Mouse (Mus musculus) intestine, embryonic 16.5 days (tissue): Measurements from ENCODE around the gene Esrrg. TPM values are rescaled to one million over a fixed set of nuclear protein-coding genes. Genes with fewer than 3 reads are reported as not detected.
A peak's percentile ranks its signal among the peaks of the same experiment; 100 is the strongest.

Experiments used
- ATAC-seq: fragments of 200-750 bp; cut with Nextera tagmentation; 2 replicates; pipeline ENCODE4 v1.8.0; 2017; ENCODE audit warnings: moderate TSS enrichment, moderate library complexity
- H3K27ac ChIP-seq: fragments of 300-500 bp; sonication (generic); 2 replicates; pipeline ENCODE4 v1.5.1; 2014; ENCODE audit warnings: mild to moderate bottlenecking, low read length
- H3K27me3 ChIP-seq: fragments of 300-500 bp; sonication (generic); replicated peaks from 2 replicates; pipeline ENCODE4 v1.6.1; 2014; ENCODE audit warnings: low read length, control low read depth, mixed read lengths; ENCODE audit not compliant: control insufficient read depth, insufficient read depth
- H3K36me3 ChIP-seq: fragments of 300-500 bp; sonication (generic); 2 replicates; pipeline ENCODE4 v1.6.1; 2014; ENCODE audit warnings: low read length, control low read depth; ENCODE audit not compliant: control insufficient read depth, insufficient read depth
- H3K4me1 ChIP-seq: fragments of 300-500 bp; sonication (generic); 2 replicates; pipeline ENCODE4 v1.6.1; 2014; ENCODE audit warnings: low read length, control low read depth, mixed read lengths; ENCODE audit not compliant: control insufficient read depth, insufficient read depth
- H3K4me2 ChIP-seq: fragments of 300-500 bp; sonication (generic); 2 replicates; pipeline ENCODE4 v1.6.1; 2014; ENCODE audit warnings: low read depth, low read length, control low read depth
- H3K4me3 ChIP-seq: fragments of 300-500 bp; sonication (generic); 2 replicates; pipeline ENCODE4 v1.5.1; 2014; ENCODE audit warnings: mild to moderate bottlenecking, low read length
- H3K9ac ChIP-seq: fragments of 300-500 bp; sonication (generic); 2 replicates; pipeline ENCODE4 v1.6.1; 2014; ENCODE audit warnings: low read depth, low read length
- H3K9me3 ChIP-seq: fragments of 300-500 bp; sonication (generic); 2 replicates; pipeline ENCODE4 v1.6.1; 2016; ENCODE audit warnings: low read length, control low read depth; ENCODE audit not compliant: control insufficient read depth
- WGBS: fragments of 180-500 bp; shearing (Covaris S2); extraction: QIAGEN DNeasy Blood & Tissue Kit; methylation state at CpG from one replicate; pipeline ENCODE4 v1.1.7; 2014; 5-methylcytosine and 5-hydroxymethylcytosine counted together
- polyA plus RNA-seq: library from polyadenylated mRNA; unstranded; fragments of >200 nt; fragmentation: Nextera tagmentation; extraction: Ambion mirVana; gene quantifications from 2 replicates; pipeline ENCODE4 v1.2.1, GENCODE M21; 2015

Gene Esrrg
- polyA plus RNA-seq, 1 experiment from 2014 or later: 3.6 TPM

GRCm38 (mm10) chr1:187910718-187911117 lies 302.1 kb downstream of the Esrrg start:
- H3K27me3 ChIP-seq: no peaks in the 10 kb centered on the region
- H3K4me2 ChIP-seq: no peak overlapping the region
- H3K27ac ChIP-seq: no peak overlapping the region
- H3K9ac ChIP-seq: no peak overlapping the region
- ATAC-seq: peak; percentile 56
- H3K4me3 ChIP-seq: no peak overlapping the region
- 75% methylated on average over 7 of the region's 7 CpGs for WGBS
- H3K36me3 ChIP-seq: no peaks in the 10 kb centered on the region
- H3K9me3 ChIP-seq: no peaks in the 10 kb centered on the region
- H3K4me1 ChIP-seq: no peaks in the 10 kb centered on the region; the same call in 1 of the 2 replicates

- 83% methylated on average over 6 of the region's 6 CpGs for WGBS
- H3K4me1 ChIP-seq: no peaks in the 10 kb centered on the region; the same call in 1 of the 2 replicates
- H3K4me2 ChIP-seq: no peak overlapping the region
- H3K9ac ChIP-seq: no peak overlapping the region
- H3K4me3 ChIP-seq: no peak overlapping the region
- no peak overlapping the region for H3K27ac ChIP-seq
- no peak for ATAC-seq
- no peaks in the 10 kb centered on the region for H3K9me3 ChIP-seq
- no peaks in the 10 kb centered on the region for H3K36me3 ChIP-seq
- no peaks in the 10 kb centered on the region for H3K27me3 ChIP-seq
Observed at GRCm38 (mm10) chr1:187911201-187911600, 302.6 kb downstream of the Esrrg start.

GRCm38 (mm10) chr1:187918303-187918702 lies 309.7 kb downstream of the Esrrg start:
- H3K4me2 ChIP-seq: no peak overlapping the region
- no peaks in the 10 kb centered on the region for H3K27me3 ChIP-seq
- no peak overlapping the region for H3K4me3 ChIP-seq
- H3K9ac ChIP-seq: no peak overlapping the region
- WGBS: 85% methylated on average over 6 of the region's 6 CpGs
- no peak for ATAC-seq
- no peaks in the 10 kb centered on the region for H3K36me3 ChIP-seq
- no peaks in the 10 kb centered on the region for H3K9me3 ChIP-seq
- H3K27ac ChIP-seq: no peak overlapping the region
- no peaks in the 10 kb centered on the region for H3K4me1 ChIP-seq

- H3K4me2 ChIP-seq: no peak overlapping the region
- no peak for ATAC-seq
- H3K36me3 ChIP-seq: no peaks in the 10 kb centered on the region
- WGBS: 89% methylated on average over 4 of the region's 4 CpGs
- no peaks in the 10 kb centered on the region for H3K9me3 ChIP-seq
- no peak overlapping the region for H3K27ac ChIP-seq
- no peaks in the 10 kb centered on the region for H3K27me3 ChIP-seq
- H3K4me1 ChIP-seq: no peaks in the 10 kb centered on the region
- H3K4me3 ChIP-seq: no peak overlapping the region
- H3K9ac ChIP-seq: no peak overlapping the region
Observed at GRCm38 (mm10) chr1:187918939-187919338, 310.3 kb downstream of the Esrrg start.

GRCm38 (mm10) chr1:187920156-187920777 lies 311.7 kb downstream of the Esrrg start:
- Histone ChIP-seq H3K27ac (no peak overlapping the region), H3K4me3 (no peak overlapping the region), H3K9me3 (no peaks in the 10 kb centered on the region), H3K27me3 (no peaks in the 10 kb centered on the region), H3K4me2 (no peak overlapping the region), H3K36me3 (no peaks in the 10 kb centered on the region), H3K9ac (no peak overlapping the region), H3K4me1 (no peaks in the 10 kb centered on the region)
- WGBS: 72% methylated on average over 5 of the region's 5 CpGs
- no peak for ATAC-seq

GRCm38 (mm10) chr1:187931146-187931545 lies 322.6 kb downstream of the Esrrg start:
- no peak for ATAC-seq
- no peaks in the 10 kb centered on the region for H3K4me1 ChIP-seq
- no peak overlapping the region for H3K9ac ChIP-seq
- no peaks in the 10 kb centered on the region for H3K36me3 ChIP-seq
- no peaks in the 10 kb centered on the region for H3K27me3 ChIP-seq
- H3K4me2 ChIP-seq: no peak overlapping the region
- 66% methylated on average over 3 of the region's 3 CpGs for WGBS
- H3K27ac ChIP-seq: no peak overlapping the region
- H3K9me3 ChIP-seq: no peaks in the 10 kb centered on the region
- no peak overlapping the region for H3K4me3 ChIP-seq

GRCm38 (mm10) chr1:187938652-187939051 lies 330.1 kb downstream of the Esrrg start:
- Histone ChIP-seq H3K27me3 (no peaks in the 10 kb centered on the region), H3K9me3 (no peaks in the 10 kb centered on the region), H3K27ac (no peak overlapping the region), H3K36me3 (no peaks in the 10 kb centered on the region), H3K9ac (no peak overlapping the region), H3K4me3 (no peak overlapping the region), H3K4me2 (no peak overlapping the region), H3K4me1 (no peaks in the 10 kb centered on the region)
- 66% methylated on average over 7 of the region's 7 CpGs for WGBS
- ATAC-seq: no peak

GRCm38 (mm10) chr1:187939078-187939477 lies 330.5 kb downstream of the Esrrg start:
- H3K27me3 ChIP-seq: no peaks in the 10 kb centered on the region
- H3K4me1 ChIP-seq: no peaks in the 10 kb centered on the region
- no peak overlapping the region for H3K4me3 ChIP-seq
- no peak for ATAC-seq
- no peaks in the 10 kb centered on the region for H3K36me3 ChIP-seq
- 62% methylated on average over 4 of the region's 4 CpGs for WGBS
- H3K9me3 ChIP-seq: no peaks in the 10 kb centered on the region
- no peak overlapping the region for H3K9ac ChIP-seq
- no peak overlapping the region for H3K4me2 ChIP-seq
- H3K27ac ChIP-seq: no peak overlapping the region

GRCm38 (mm10) chr1:187951506-187951905 lies 342.9 kb downstream of the Esrrg start:
- H3K36me3 ChIP-seq: no peaks in the 10 kb centered on the region
- 68% methylated on average over 3 of the region's 3 CpGs for WGBS
- H3K27ac ChIP-seq: no peak overlapping the region
- no peak overlapping the region for H3K9ac ChIP-seq
- no peaks in the 10 kb centered on the region for H3K9me3 ChIP-seq
- no peaks in the 10 kb centered on the region for H3K4me1 ChIP-seq
- H3K4me2 ChIP-seq: no peak overlapping the region
- ATAC-seq: no peak
- H3K27me3 ChIP-seq: no peaks in the 10 kb centered on the region
- H3K4me3 ChIP-seq: no peak overlapping the region

GRCm38 (mm10) chr1:187956702-187957101 lies 348.1 kb downstream of the Esrrg start:
- Histone ChIP-seq H3K4me2 (no peak overlapping the region), H3K4me1 (no peaks in the 10 kb centered on the region), H3K27ac (no peak overlapping the region), H3K9ac (no peak overlapping the region), H3K27me3 (no peaks in the 10 kb centered on the region), H3K36me3 (no peaks in the 10 kb centered on the region), H3K9me3 (no peaks in the 10 kb centered on the region), H3K4me3 (no peak overlapping the region)
- WGBS: 87% methylated on average over 2 of the region's 2 CpGs
- ATAC-seq: no peak
